Mouse (Mus musculus) bone marrow macrophage, adult 2 months (primary cell): ENCODE results near the gene Pln.

Source experiments
- CTCF ChIP-seq: IDR thresholded peaks from 2 replicates; pipeline ENCODE4 v1.5.1; 2012; ENCODE audit warnings: low read depth, mild to moderate bottlenecking, low read length, moderate library complexity
- POLR2A ChIP-seq: IDR thresholded peaks from 2 replicates; pipeline ENCODE4 v1.6.1; 2012; ENCODE audit warnings: mild to moderate bottlenecking, low read depth, low read length, borderline replicate concordance

DNA sequence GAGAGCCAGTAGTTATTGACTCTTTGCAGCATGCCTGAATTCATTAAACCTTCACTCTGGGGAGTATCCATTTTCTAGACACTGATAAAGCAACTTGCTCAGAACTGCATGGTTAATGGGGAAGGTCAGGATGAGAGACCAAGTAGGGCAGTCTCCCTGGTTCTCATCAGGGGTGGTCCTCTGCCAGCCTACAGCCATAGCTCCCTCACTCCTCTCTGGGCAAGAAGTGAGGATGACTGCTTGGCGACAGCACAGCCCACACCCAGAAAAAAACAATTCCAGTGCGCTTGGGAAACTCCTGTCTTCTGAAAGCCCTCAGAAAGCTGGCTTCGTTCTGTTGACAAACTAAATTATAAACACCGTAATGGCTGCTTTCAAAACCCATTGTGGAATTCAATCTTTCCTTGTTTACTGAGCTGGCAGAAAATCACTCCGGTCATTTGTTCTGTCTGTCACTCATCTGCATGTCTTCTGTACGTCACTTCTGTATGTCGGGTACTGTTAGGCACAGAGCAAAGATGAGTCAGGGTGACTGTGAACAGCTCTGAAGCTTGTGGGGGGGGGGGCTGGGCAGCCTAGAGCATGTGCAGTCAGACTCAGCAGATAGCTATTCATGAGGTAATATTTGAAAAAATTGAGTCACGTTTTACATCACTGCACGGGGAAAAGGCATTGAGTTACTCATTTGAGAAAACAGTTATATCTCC is 57.6 kb downstream of the Pln start:
- no peak for TF ChIP-seq POLR2A
- no peak for TF ChIP-seq CTCF
